Mouse (Mus musculus): Measurements from ENCODE around the gene 4632433K11Rik. TPM values are rescaled to one million over a fixed set of nuclear protein-coding genes. Genes with fewer than 3 reads are reported as not detected.

The 4632433K11Rik gene
- total RNA-seq, 4 experiments from 2014 or later = 0.55 TPM; not detected in 3

Other genes starting within 250 kb of the 4632433K11Rik start
- 1 to 10 TPM; 1.2 to 3.7 (median 2.0) TPM for gene Tmem238, start 244.5 kb upstream of the 4632433K11Rik start, total RNA-seq (2022)
- 100 to 1,000 TPM; 350 to 553 (median 418) TPM for gene Rpl28, start 241.2 kb upstream of the 4632433K11Rik start, total RNA-seq (2022)
- gene Ube2s, start 221.5 kb upstream of the 4632433K11Rik start, total RNA-seq (2022) = 100 to 1,000 TPM; 113 to 119 (median 116) TPM
- 100 to 1,000 TPM; 133 to 179 (median 153) TPM for gene Shisa7, start 189.4 kb upstream of the 4632433K11Rik start, total RNA-seq (2022)
- gene Isoc2b, start 163.9 kb upstream of the 4632433K11Rik start, total RNA-seq (2022) = 1 to 10 TPM; 4.7 to 8.9 (median 6.9) TPM
- gene Isoc2a, start 157.0 kb upstream of the 4632433K11Rik start, total RNA-seq (2022) = 10 to 100 TPM; 13.7 to 16.0 (median 14.2) TPM
- under 1 TPM; 0.29 to 0.77 (median 0.39) TPM for gene Gm36210, start 127.6 kb upstream of the 4632433K11Rik start, total RNA-seq (2022)
- 10 to 100 TPM; 13.0 to 15.3 (median 13.9) TPM for gene Zfp628, start 118.9 kb upstream of the 4632433K11Rik start, total RNA-seq (2022)
- 100 to 1,000 TPM in 2 of 4 experiments, 10 to 100 TPM in 2; 89.9 to 111 (median 102) TPM for gene Nat14, start 112.1 kb upstream of the 4632433K11Rik start, total RNA-seq (2022)
- 1 to 10 TPM; 2.8 to 5.1 (median 4.2) TPM for gene Ssc5d, start 108.3 kb upstream of the 4632433K11Rik start, total RNA-seq (2022)
- 1 to 10 TPM in 1 of 4 experiments, under 1 TPM in 2, not detected in 1; 0.58 to 1.1 (median 0.90) TPM for gene Sbk2, start 69.7 kb upstream of the 4632433K11Rik start, total RNA-seq (2022)
- gene Sbk3, start 63.0 kb upstream of the 4632433K11Rik start, total RNA-seq (2022) = 1 to 10 TPM in 2 of 4 experiments, under 1 TPM in 2; 0.71 to 1.1 (median 0.98) TPM
- gene Zfp579, start 38.0 kb upstream of the 4632433K11Rik start, total RNA-seq (2022) = 10 to 100 TPM; 23.2 to 32.9 (median 30.6) TPM
- gene Zfp524, start 19.7 kb upstream of the 4632433K11Rik start, total RNA-seq (2022) = 1 to 10 TPM; 6.0 to 8.0 (median 6.9) TPM
- 10 to 100 TPM; 20.7 to 25.3 (median 24.5) TPM for gene Fiz1, start 19.4 kb upstream of the 4632433K11Rik start, total RNA-seq (2022)
- not detected for gene Gm44973, start 18.6 kb upstream of the 4632433K11Rik start, total RNA-seq (2022)
- 10 to 100 TPM; 37.1 to 42.5 (median 38.5) TPM for gene Zfp865, start 13.7 kb upstream of the 4632433K11Rik start, total RNA-seq (2022)
- 10 to 100 TPM; 45.2 to 65.9 (median 56.9) TPM for gene Ccdc106, start 13.6 kb upstream of the 4632433K11Rik start, total RNA-seq (2022)
- gene Zfp784, start 4.3 kb downstream of the 4632433K11Rik start, total RNA-seq (2022) = 1 to 10 TPM; 5.6 to 6.4 (median 6.3) TPM
- 10 to 100 TPM; 22.8 to 28.6 (median 27.8) TPM for gene Zfp580, start 17.4 kb downstream of the 4632433K11Rik start, total RNA-seq (2022)
- gene U2af2, start 28.0 kb downstream of the 4632433K11Rik start, total RNA-seq (2022) = 100 to 1,000 TPM; 175 to 196 (median 179) TPM
- 100 to 1,000 TPM; 411 to 477 (median 457) TPM for gene Epn1, start 46.1 kb downstream of the 4632433K11Rik start, total RNA-seq (2022)
- not detected for gene Rfpl4, start 82.8 kb downstream of the 4632433K11Rik start, total RNA-seq (2022)
- gene Rasl2-9, start 91.8 kb downstream of the 4632433K11Rik start, total RNA-seq (2022) = 1 to 10 TPM in 1 of 4 experiments, under 1 TPM in 2, not detected in 1; 0.63 to 1.0 (median 0.77) TPM
- gene Vmn1r55, start 115.6 kb downstream of the 4632433K11Rik start, total RNA-seq (2022) = under 1 TPM in 2 of 4 experiments, not detected in 2; 0.02 to 0.04 TPM
- gene Vmn1r56, start 162.6 kb downstream of the 4632433K11Rik start, total RNA-seq (2022) = not detected
- not detected for gene Vmn1r57, start 184.4 kb downstream of the 4632433K11Rik start, total RNA-seq (2022)